Comparison of ENCODE assay signal across 24 mouse cellular contexts in the genomic region with DNA sequence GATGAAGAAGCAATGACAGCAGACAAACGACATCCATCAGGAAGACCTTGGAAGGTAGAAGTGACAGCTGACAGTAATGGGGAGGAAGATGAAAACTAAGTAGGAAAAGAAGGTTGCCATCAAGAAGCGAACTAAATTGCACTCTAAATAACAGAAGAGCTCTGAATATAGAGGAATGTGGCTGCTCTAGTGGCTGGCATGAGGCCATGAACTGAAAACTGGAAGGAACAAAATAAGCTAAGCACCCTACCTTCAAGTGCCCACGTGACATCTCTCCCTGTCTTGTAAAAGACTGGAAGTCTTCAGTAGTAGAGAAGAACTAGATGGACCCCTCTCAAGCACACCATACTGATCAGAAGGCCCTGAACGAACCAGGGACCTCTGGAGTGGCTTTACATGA.
DNase-seq lines count a peak whose midpoint lies in the region; ATAC-seq and TF ChIP-seq lines count a peak whose summit lies in the region.
"Had no signal": no experiment of that assay in that cellular context is flagged by ENCODE, and none has a peak within 500 bp of the region (broad histone marks: within the 10 kb centered on the region; RNA-seq: fewer than 3 reads in every experiment).

No protein-coding gene starts in this region.

- H3K9me3 ChIP-seq in lung, embryonic 16.5 days (ENCODE audit: control insufficient read depth, low read length), result no peaks in the 10 kb centered on the region
- H3K9me3 ChIP-seq: embryonic facial prominence, embryonic 10.5 days; embryonic facial prominence, embryonic 12.5 days; forebrain, embryonic 13.5 days had no signal

- H3K27ac ChIP-seq in heart, adult 2 months, result no peak overlapping the region
- H3K27ac ChIP-seq in lung, embryonic 16.5 days (ENCODE audit: low read length), result no peak overlapping the region
- H3K27ac ChIP-seq: embryonic facial prominence, embryonic 10.5 days; embryonic facial prominence, embryonic 12.5 days; forebrain, embryonic 13.5 days had no signal

- H3K79me2 ChIP-seq in heart, adult 2 months (replicated peaks; ENCODE audit: control insufficient read depth, insufficient read depth, low read length), result no peaks in the 10 kb centered on the region

- no peak overlapping the region for H3K4me3 ChIP-seq in heart, adult 2 months
- H3K4me3 ChIP-seq in lung, embryonic 16.5 days (ENCODE audit: low read length), result no peak overlapping the region
- H3K4me3 ChIP-seq: embryonic facial prominence, embryonic 10.5 days; embryonic facial prominence, embryonic 12.5 days; forebrain, embryonic 13.5 days had no signal

- intact Hi-C loops in heart, adult 2 months (cut with DNase I), result no loop called here
- intact Hi-C loops in left cerebral cortex, postnatal 4 days (cut with DNase I), result no loop called here

- TF ChIP-seq POLR2A in heart, adult 2 months (IDR thresholded peaks at IDR 0.05; ENCODE audit: insufficient read depth, low read depth, low read length), result no peak

- 57% methylated on average over 4 of the region's 4 CpGs for WGBS in heart, adult 2 months
- 47% methylated on average over 4 of the region's 4 CpGs for WGBS in lung, embryonic 16.5 days

- no peak overlapping the region for H3K4me2 ChIP-seq in lung, embryonic 16.5 days (ENCODE audit: low read depth, low read length)
- H3K4me2 ChIP-seq: embryonic facial prominence, embryonic 12.5 days; forebrain, embryonic 13.5 days had no signal

- no peaks in the 10 kb centered on the region for H3K4me1 ChIP-seq in heart, adult 2 months (ENCODE audit: control insufficient read depth, insufficient read depth, low read length)
- no peaks in the 10 kb centered on the region for H3K4me1 ChIP-seq in lung, embryonic 16.5 days (replicated peaks; ENCODE audit: control insufficient read depth, insufficient read depth, low read length)
- H3K4me1 ChIP-seq: embryonic facial prominence, embryonic 10.5 days; embryonic facial prominence, embryonic 12.5 days; forebrain, embryonic 13.5 days had no signal

- TF ChIP-seq CTCF in heart, adult 2 months (IDR thresholded peaks at IDR 0.05), result no peak

- no peaks in the 10 kb centered on the region for H3K36me3 ChIP-seq in heart, adult 2 months (ENCODE audit: control insufficient read depth, insufficient read depth, low read length)
- no peaks in the 10 kb centered on the region for H3K36me3 ChIP-seq in lung, embryonic 16.5 days (ENCODE audit: control insufficient read depth, insufficient read depth, low read length)
- H3K36me3 ChIP-seq: embryonic facial prominence, embryonic 10.5 days; embryonic facial prominence, embryonic 12.5 days; G1E had no signal

- peak; percentile 55 for DNase-seq in heart, adult 11 months
- DNase-seq in heart, adult 2 months, result no peak
- peak; percentile 9 for DNase-seq in lung, postnatal 10 days
- peak; percentile 6 for DNase-seq in lung, postnatal 25 days (ENCODE audit: low spot score)
- no peak for DNase-seq in left cerebral cortex, postnatal 4 days
- DNase-seq in layer of hippocampus, adult 18-20 months (ENCODE audit: low spot score in 2 of 2), result no peak
- no peak for DNase-seq in urinary bladder, postnatal 25 days (ENCODE audit: low spot score)
- DNase-seq: adrenal gland, adult 8-10 months; adrenal gland, postnatal 14 days; adrenal gland, postnatal 36 days; B cell, adult 2 months; cerebellum, adult 11-12 months; cerebellum, adult 2 months; cerebellum, adult 9-10 months; cerebellum, postnatal 10 days; cerebellum, postnatal 25 days had no signal

- H3K27me3 ChIP-seq in heart, adult 2 months (ENCODE audit: control insufficient read depth, insufficient read depth, low read length), result peaks cover 2% of the 10 kb centered on the region; the same call in 1 of the 2 replicates
- no peaks in the 10 kb centered on the region for H3K27me3 ChIP-seq in lung, embryonic 16.5 days (ENCODE audit: control insufficient read depth, insufficient read depth, low read depth, low read length)
- H3K27me3 ChIP-seq: embryonic facial prominence, embryonic 12.5 days; forebrain, embryonic 13.5 days had no signal

- TF ChIP-seq EP300 in heart, adult 2 months (IDR thresholded peaks at IDR 0.05; ENCODE audit: insufficient read depth, low read depth, low read length), result no peak

- ATAC-seq in lung, embryonic 16.5 days (ENCODE audit: low read depth), result 0 out of 2 replicates have a peak, but pooled peaks have one; percentile 38
- ATAC-seq: activated CD4-positive, CD25-positive, alpha-beta regulatory T cell, adult 4 months; CD4-positive, CD25-positive, alpha-beta regulatory T cell, adult 4 months; forebrain, embryonic 13.5 days; Patski had no signal

- no peak overlapping the region for H3K9ac ChIP-seq in heart, adult 2 months (ENCODE audit: low read depth, low read length)
- no peak overlapping the region for H3K9ac ChIP-seq in lung, embryonic 16.5 days (ENCODE audit: low read length)
- H3K9ac ChIP-seq: embryonic facial prominence, embryonic 12.5 days; forebrain, embryonic 13.5 days had no signal

Comparison
In these comparisons a context has a peak if more than half of its experiments do, and no peak if none do; other contexts are left out.
1. DNase-seq: peak in heart, adult 11 months (single experiment), lung, postnatal 10 days (single experiment) and lung, postnatal 25 days (single experiment); none in heart, adult 2 months (0 of 2), left cerebral cortex, postnatal 4 days (single experiment), layer of hippocampus, adult 18-20 months (0 of 2) and urinary bladder, postnatal 25 days (single experiment).